Mouse (Mus musculus): ENCODE results near the gene Nceh1. TPM values are rescaled to one million over a fixed set of nuclear protein-coding genes. Genes with fewer than 3 reads are reported as not detected.
A peak's percentile ranks its signal among the peaks of the same experiment; 100 is the strongest.
"Not testable (repeated sequence)": the region's sequence is repeated elsewhere in the genome, so short reads cannot be mapped to it uniquely, and the experiment has no call there.

Gene Nceh1
- polyA plus RNA-seq, 1 experiment from 2014 or later, result 2.9 TPM

DNA sequence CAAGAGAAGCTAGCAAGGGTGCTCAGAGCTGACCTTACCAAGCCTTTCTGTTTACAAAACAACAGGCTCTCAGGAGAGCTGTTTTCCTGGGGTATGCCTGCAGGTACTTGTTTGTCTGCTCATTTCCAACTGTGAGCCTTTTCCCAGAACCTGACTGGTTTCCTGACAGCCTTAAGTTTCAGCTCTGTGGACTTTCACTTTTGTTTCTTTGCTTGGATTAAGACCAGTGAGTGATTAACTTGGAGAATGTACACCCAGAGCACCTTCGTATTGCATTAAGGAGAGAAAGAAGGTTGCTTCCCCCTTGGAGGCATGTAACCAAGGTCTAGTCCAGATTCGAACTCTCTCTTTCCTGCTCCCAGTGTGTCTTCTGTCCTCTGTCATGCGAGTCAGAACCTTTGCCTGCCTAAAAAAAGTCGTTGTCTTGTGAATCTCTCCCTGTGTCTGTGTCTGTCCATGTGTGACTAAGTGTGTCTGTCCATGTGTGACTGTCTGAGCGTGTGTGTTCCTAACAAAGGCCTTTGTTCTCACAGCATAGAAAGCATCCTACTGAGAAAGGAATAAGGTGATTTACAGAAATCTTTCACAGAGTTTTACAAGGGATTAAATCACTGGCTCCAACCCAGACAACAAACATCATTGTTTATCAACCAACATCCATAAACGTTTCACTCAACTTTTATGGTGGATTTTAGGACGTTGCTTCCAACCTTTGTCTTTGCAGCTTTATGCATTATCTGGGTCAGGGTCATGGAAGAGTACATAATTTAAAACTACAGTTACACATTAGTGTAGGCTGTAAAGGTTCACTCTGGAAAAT is 90.4 kb downstream of the Nceh1 start:
- ATAC-seq (ENCODE audit: insufficient number of reproducible peaks, low FRiP score, low TSS enrichment, low read depth), result no peak
- WGBS, result 40% methylated on average over 7 of the region's 7 CpGs

GRCm38 (mm10) chr3:27279286-27279925 is 96.6 kb downstream of the Nceh1 start:
- not testable (repeated sequence) for H3K4me3 ChIP-seq (ENCODE audit: low read depth, low read length); DNase-seq (ENCODE audit: low spot score); H3K9ac ChIP-seq (ENCODE audit: low read length); H3K4me1 ChIP-seq (ENCODE audit: control insufficient read depth, insufficient read depth, low read length); H3K9me3 ChIP-seq (ENCODE audit: control insufficient read depth, low read length); ATAC-seq (ENCODE audit: insufficient number of reproducible peaks, low FRiP score, low TSS enrichment, low read depth); H3K36me3 ChIP-seq (ENCODE audit: control insufficient read depth, insufficient read depth, low read length); H3K27ac ChIP-seq (replicated peaks; ENCODE audit: low read depth, low read length); H3K4me2 ChIP-seq (ENCODE audit: low read depth, severe bottlenecking); H3K27me3 ChIP-seq (ENCODE audit: control insufficient read depth, insufficient read depth, low read length)
- WGBS, result 94% methylated on average over 14 of the region's 14 CpGs

More for the DNA sequence above, 90.4 kb downstream of the Nceh1 start:
- Histone ChIP-seq H3K27ac (replicated peaks; ENCODE audit: low read depth, low read length) (no peak overlapping the region), H3K9me3 (ENCODE audit: control insufficient read depth, low read length) (no peaks in the 10 kb centered on the region), H3K4me2 (ENCODE audit: low read depth, severe bottlenecking) (no peak overlapping the region), H3K36me3 (ENCODE audit: control insufficient read depth, insufficient read depth, low read length) (no peaks in the 10 kb centered on the region), H3K27me3 (ENCODE audit: control insufficient read depth, insufficient read depth, low read length) (no peaks in the 10 kb centered on the region), H3K9ac (ENCODE audit: low read length) (no peak overlapping the region), H3K4me3 (ENCODE audit: low read depth, low read length) (no peak overlapping the region), H3K4me1 (ENCODE audit: control insufficient read depth, insufficient read depth, low read length) (no peaks in the 10 kb centered on the region)
- DNase-seq (ENCODE audit: low spot score), result no peak

DNA sequence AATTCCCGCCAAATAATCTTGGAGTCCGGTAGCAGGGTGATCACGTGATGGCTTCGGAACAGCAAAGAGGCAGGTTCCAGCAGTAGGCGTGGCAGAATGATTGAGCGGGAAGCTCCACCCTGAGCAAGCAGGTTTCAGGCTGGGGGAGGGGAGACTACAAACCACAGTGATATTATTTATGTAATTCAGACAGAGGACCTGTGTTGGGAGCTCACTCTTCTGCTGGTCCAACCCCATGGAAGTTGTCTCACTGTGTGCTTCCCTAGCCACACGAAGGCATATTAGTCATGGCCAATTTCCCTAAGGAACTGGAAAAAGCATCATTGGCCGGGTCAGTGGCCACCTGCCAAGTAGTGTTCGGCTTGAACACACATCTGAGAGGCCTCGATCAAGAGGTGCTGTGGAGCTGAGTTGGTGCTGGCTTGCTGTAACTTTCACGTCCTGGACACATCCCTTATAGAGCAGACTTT is 97.5 kb downstream of the Nceh1 start:
- H3K36me3 ChIP-seq (ENCODE audit: control insufficient read depth, insufficient read depth, low read length), result no peaks in the 10 kb centered on the region
- H3K27me3 ChIP-seq (ENCODE audit: control insufficient read depth, insufficient read depth, low read length), result no peaks in the 10 kb centered on the region
- no peak for DNase-seq (ENCODE audit: low spot score)
- no peak overlapping the region for H3K4me2 ChIP-seq (ENCODE audit: low read depth, severe bottlenecking)
- H3K27ac ChIP-seq (replicated peaks; ENCODE audit: low read depth, low read length), result no peak overlapping the region
- WGBS, result 72% methylated on average over 11 of the region's 11 CpGs
- no peak overlapping the region for H3K9ac ChIP-seq (ENCODE audit: low read length)
- H3K9me3 ChIP-seq (ENCODE audit: control insufficient read depth, low read length), result no peaks in the 10 kb centered on the region
- ATAC-seq (ENCODE audit: insufficient number of reproducible peaks, low FRiP score, low TSS enrichment, low read depth), result no peak
- no peaks in the 10 kb centered on the region for H3K4me1 ChIP-seq (ENCODE audit: control insufficient read depth, insufficient read depth, low read length)
- no peak overlapping the region for H3K4me3 ChIP-seq (ENCODE audit: low read depth, low read length)

DNA sequence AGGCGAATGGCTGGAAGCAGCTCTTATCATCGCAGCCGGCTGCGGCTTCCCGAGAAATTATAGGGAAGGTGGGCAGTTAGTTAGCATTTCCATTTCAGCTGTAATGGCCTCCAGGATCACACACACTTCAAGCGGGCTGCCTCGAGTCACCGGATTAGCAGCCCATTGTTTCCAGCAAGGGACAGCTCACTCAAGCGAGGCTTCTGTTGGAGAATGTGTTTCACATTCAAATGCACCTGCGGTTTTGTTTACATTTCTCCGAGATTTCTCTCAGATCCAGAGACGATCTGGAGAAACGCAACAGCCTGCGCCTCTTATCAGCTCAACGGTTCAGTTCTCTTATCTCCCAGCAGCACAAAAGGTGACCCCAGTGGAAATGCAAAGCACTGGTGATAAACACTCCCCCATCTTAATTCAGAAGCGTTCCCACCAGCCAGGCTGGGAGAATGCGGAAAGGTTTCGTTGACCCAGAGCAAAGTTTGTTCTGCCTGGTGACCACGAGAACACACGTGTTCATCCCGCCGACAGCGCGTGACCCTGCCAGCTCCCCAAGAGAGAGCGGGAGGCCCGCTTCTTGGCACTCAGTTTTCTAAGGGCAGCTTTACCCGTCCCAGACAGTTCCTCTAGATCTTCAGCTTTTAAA is 100.4 kb downstream of the Nceh1 start:
- WGBS, result 6% methylated on average over 27 of the region's 27 CpGs
- Histone ChIP-seq H3K9ac (ENCODE audit: low read length) (no peak overlapping the region), H3K27ac (replicated peaks; ENCODE audit: low read depth, low read length) (no peak overlapping the region), H3K9me3 (ENCODE audit: control insufficient read depth, low read length) (no peaks in the 10 kb centered on the region), H3K36me3 (ENCODE audit: control insufficient read depth, insufficient read depth, low read length) (no peaks in the 10 kb centered on the region), H3K4me1 (ENCODE audit: control insufficient read depth, insufficient read depth, low read length) (no peaks in the 10 kb centered on the region), H3K27me3 (ENCODE audit: control insufficient read depth, insufficient read depth, low read length) (no peaks in the 10 kb centered on the region), H3K4me3 (ENCODE audit: low read depth, low read length) (peak overlapping the region; percentile 4), H3K4me2 (ENCODE audit: low read depth, severe bottlenecking) (peak overlapping the region; percentile 34)
- DNase-seq (ENCODE audit: low spot score), result peak; percentile 46
- ATAC-seq (ENCODE audit: insufficient number of reproducible peaks, low FRiP score, low TSS enrichment, low read depth), result no peak

DNA sequence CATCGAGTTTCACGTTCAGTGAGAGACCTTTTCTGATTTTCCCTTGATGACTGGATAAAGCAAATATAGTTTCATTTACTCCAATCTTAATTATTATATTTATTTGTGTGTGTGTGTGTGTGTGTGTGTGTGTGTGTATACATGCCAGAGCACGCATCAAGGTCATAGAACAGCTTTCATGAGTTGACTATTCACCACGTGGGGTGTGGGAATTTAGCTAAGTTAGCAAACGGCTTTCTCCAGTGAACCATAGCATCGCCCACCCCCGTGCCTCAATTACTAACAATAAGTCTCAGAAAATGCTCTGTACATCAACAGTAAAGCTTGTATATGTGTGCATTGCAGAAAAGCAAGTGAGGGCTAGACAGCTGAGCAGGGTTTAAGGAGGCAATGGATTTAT is 101.0 kb downstream of the Nceh1 start:
- H3K4me1 ChIP-seq (ENCODE audit: control insufficient read depth, insufficient read depth, low read length), result no peaks in the 10 kb centered on the region
- H3K4me2 ChIP-seq (ENCODE audit: low read depth, severe bottlenecking), result no peak overlapping the region
- H3K27me3 ChIP-seq (ENCODE audit: control insufficient read depth, insufficient read depth, low read length), result no peaks in the 10 kb centered on the region
- no peak overlapping the region for H3K9ac ChIP-seq (ENCODE audit: low read length)
- no peaks in the 10 kb centered on the region for H3K9me3 ChIP-seq (ENCODE audit: control insufficient read depth, low read length)
- WGBS, result 69% methylated on average over 7 of the region's 7 CpGs
- no peak overlapping the region for H3K27ac ChIP-seq (replicated peaks; ENCODE audit: low read depth, low read length)
- H3K4me3 ChIP-seq (ENCODE audit: low read depth, low read length), result no peak overlapping the region
- DNase-seq (ENCODE audit: low spot score) (no peak), ATAC-seq (ENCODE audit: insufficient number of reproducible peaks, low FRiP score, low TSS enrichment, low read depth) (no peak)
- H3K36me3 ChIP-seq (ENCODE audit: control insufficient read depth, insufficient read depth, low read length), result no peaks in the 10 kb centered on the region

DNA sequence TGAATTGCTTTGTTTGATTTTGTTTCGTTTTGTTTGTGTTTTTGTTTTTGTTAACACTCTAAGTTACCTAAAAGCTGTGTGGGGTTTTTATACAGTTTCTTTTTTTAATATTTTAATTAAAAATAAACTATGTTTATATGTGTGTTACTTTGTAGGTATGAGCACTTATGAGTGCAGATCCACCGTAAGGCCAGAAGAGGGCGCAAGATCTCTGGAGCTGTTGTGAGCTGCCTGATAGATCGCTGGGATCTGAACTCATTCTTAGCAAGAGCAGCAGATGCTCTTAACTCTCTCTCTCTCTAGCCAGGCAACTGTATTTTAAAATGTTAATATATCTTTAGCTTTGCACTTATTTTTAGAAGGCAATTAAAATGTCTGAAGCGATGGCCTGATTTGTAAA is 101.5 kb downstream of the Nceh1 start:
- WGBS, result 89% methylated on average over 5 of the region's 5 CpGs
- Histone ChIP-seq H3K9me3 (ENCODE audit: control insufficient read depth, low read length) (no peaks in the 10 kb centered on the region), H3K36me3 (ENCODE audit: control insufficient read depth, insufficient read depth, low read length) (no peaks in the 10 kb centered on the region), H3K4me1 (ENCODE audit: control insufficient read depth, insufficient read depth, low read length) (no peaks in the 10 kb centered on the region), H3K9ac (ENCODE audit: low read length) (no peak overlapping the region), H3K4me3 (ENCODE audit: low read depth, low read length) (no peak overlapping the region), H3K27ac (replicated peaks; ENCODE audit: low read depth, low read length) (no peak overlapping the region), H3K27me3 (ENCODE audit: control insufficient read depth, insufficient read depth, low read length) (no peaks in the 10 kb centered on the region), H3K4me2 (ENCODE audit: low read depth, severe bottlenecking) (no peak overlapping the region)
- ATAC-seq (ENCODE audit: insufficient number of reproducible peaks, low FRiP score, low TSS enrichment, low read depth), result no peak
- no peak for DNase-seq (ENCODE audit: low spot score)

GRCm38 (mm10) chr3:27285072-27285471 is 102.3 kb downstream of the Nceh1 start:
- no peaks in the 10 kb centered on the region for H3K4me1 ChIP-seq (ENCODE audit: control insufficient read depth, insufficient read depth, low read length)
- no peak overlapping the region for H3K27ac ChIP-seq (replicated peaks; ENCODE audit: low read depth, low read length)
- H3K27me3 ChIP-seq (ENCODE audit: control insufficient read depth, insufficient read depth, low read length), result no peaks in the 10 kb centered on the region
- DNase-seq (ENCODE audit: low spot score) (no peak), ATAC-seq (ENCODE audit: insufficient number of reproducible peaks, low FRiP score, low TSS enrichment, low read depth) (no peak)
- WGBS, result 86% methylated on average over 9 of the region's 9 CpGs
- H3K4me3 ChIP-seq (ENCODE audit: low read depth, low read length), result no peak overlapping the region
- no peak overlapping the region for H3K4me2 ChIP-seq (ENCODE audit: low read depth, severe bottlenecking)
- H3K36me3 ChIP-seq (ENCODE audit: control insufficient read depth, insufficient read depth, low read length), result no peaks in the 10 kb centered on the region
- no peak overlapping the region for H3K9ac ChIP-seq (ENCODE audit: low read length)
- H3K9me3 ChIP-seq (ENCODE audit: control insufficient read depth, low read length), result no peaks in the 10 kb centered on the region

DNA sequence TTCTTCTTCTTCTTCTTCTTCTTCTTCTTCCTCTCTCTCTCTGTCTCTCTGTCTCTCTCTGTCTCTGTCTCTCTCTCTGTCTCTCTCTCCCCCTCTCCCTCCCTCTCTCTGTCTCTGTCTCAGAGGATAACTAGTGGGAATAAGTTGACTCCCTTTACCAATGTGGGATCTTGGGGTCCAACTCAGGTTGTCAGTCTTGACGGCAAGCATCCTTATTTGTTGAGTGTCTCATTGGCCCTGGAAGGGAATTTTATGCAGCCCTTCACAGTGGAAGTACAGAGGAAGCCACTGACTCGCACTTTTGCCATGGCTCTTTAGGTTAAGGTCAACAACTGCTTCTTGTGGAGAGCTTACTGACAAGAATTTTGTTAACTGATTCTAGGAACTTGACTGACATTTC is 105.5 kb downstream of the Nceh1 start:
- no peaks in the 10 kb centered on the region for H3K4me1 ChIP-seq (ENCODE audit: control insufficient read depth, insufficient read depth, low read length)
- no peak overlapping the region for H3K4me2 ChIP-seq (ENCODE audit: low read depth, severe bottlenecking)
- H3K9ac ChIP-seq (ENCODE audit: low read length), result no peak overlapping the region
- 91% methylated on average over 2 of the region's 2 CpGs for WGBS
- H3K9me3 ChIP-seq (ENCODE audit: control insufficient read depth, low read length), result no peaks in the 10 kb centered on the region
- H3K27me3 ChIP-seq (ENCODE audit: control insufficient read depth, insufficient read depth, low read length), result no peaks in the 10 kb centered on the region
- no peak overlapping the region for H3K4me3 ChIP-seq (ENCODE audit: low read depth, low read length)
- DNase-seq (ENCODE audit: low spot score), result no peak
- H3K27ac ChIP-seq (replicated peaks; ENCODE audit: low read depth, low read length), result no peak overlapping the region
- H3K36me3 ChIP-seq (ENCODE audit: control insufficient read depth, insufficient read depth, low read length), result no peaks in the 10 kb centered on the region
- no peak for ATAC-seq (ENCODE audit: insufficient number of reproducible peaks, low FRiP score, low TSS enrichment, low read depth)

Data from limb, embryonic 11.5 days (tissue).